8 mouse cellular contexts compared by ENCODE assay signal in genomic region chr4:126057207-126058133, GRCm38 (mm10). TPM values are rescaled to one million over a fixed set of nuclear protein-coding genes. Genes with fewer than 3 reads are reported as not detected.
A peak's percentile ranks its signal among the peaks of the same experiment; 100 is the strongest.
DNase-seq lines count a peak whose midpoint lies in the region; ATAC-seq and TF ChIP-seq lines count a peak whose summit lies in the region.

No protein-coding gene starts in this region.

- H3K27me3 ChIP-seq in heart, embryonic 10.5 days (ENCODE audit: insufficient read depth, poor library complexity, severe bottlenecking), result no peaks in the 10 kb centered on the region
- no peaks in the 10 kb centered on the region for H3K27me3 ChIP-seq in MEL (ENCODE audit: control insufficient read depth in 1 of 2, insufficient read depth in 2 of 2, low read length in 2 of 2)
- no peaks in the 10 kb centered on the region for H3K27me3 ChIP-seq in forebrain, postnatal 0 days (ENCODE audit: insufficient read depth, low read length)

- H3K79me2 ChIP-seq in MEL (ENCODE audit: control insufficient read depth, insufficient read depth, low read length, poor library complexity) (no peaks in the 10 kb centered on the region; the same call in 1 of the 2 replicates), macrophage (ENCODE audit: inconsistent target) (no peaks in the 10 kb centered on the region)

- H3K9ac ChIP-seq in MEL (ENCODE audit: control insufficient read depth, low read depth, low read length, poor library complexity, severe bottlenecking), result peak overlapping the region; percentile 71
- peak overlapping the region; percentile 73; the same call in 1 of the 2 replicates for H3K9ac ChIP-seq in forebrain, postnatal 0 days

- ATAC-seq in forebrain, postnatal 0 days, result 0 out of 2 replicates have a peak, but pooled peaks have one; percentile 0

- DNase-seq in heart, embryonic 10.5 days (ENCODE audit: low spot score), result no peak
- no peak for DNase-seq in heart, adult 18-20 months
- DNase-seq in MEL (ENCODE audit: low read depth, low spot score), result peak; percentile 48
- DNase-seq in forebrain, postnatal 0 days, result no peak
- DNase-seq in right cerebral cortex, postnatal 25 days, result no peak
- DNase-seq in layer of hippocampus, adult 9-10 months (ENCODE audit: low spot score), result no peak
- DNase-seq in retina, postnatal 1 day, result no peak

- TF ChIP-seq RAD21 in MEL (IDR thresholded peaks at IDR 0.05; ENCODE audit: low read depth, low read length), result no peak

- peaks cover 42% of the 10 kb centered on the region for H3K36me3 ChIP-seq in heart, embryonic 10.5 days
- H3K36me3 ChIP-seq in MEL (ENCODE audit: control insufficient read depth in 1 of 2, insufficient read depth in 2 of 2, low read length in 2 of 2), result no peaks in the 10 kb centered on the region; a peak in 2 of 4 replicates
- H3K36me3 ChIP-seq in forebrain, postnatal 0 days (ENCODE audit: insufficient read depth), result peaks cover 35% of the 10 kb centered on the region
- H3K36me3 ChIP-seq in macrophage (ENCODE audit: inconsistent target), result peaks cover 20% of the 10 kb centered on the region

- H3K9me3 ChIP-seq in heart, embryonic 10.5 days, result no peaks in the 10 kb centered on the region
- no peaks in the 10 kb centered on the region for H3K9me3 ChIP-seq in MEL (replicated peaks; ENCODE audit: insufficient read depth, low read length)
- H3K9me3 ChIP-seq in forebrain, postnatal 0 days (ENCODE audit: low read length), result no peaks in the 10 kb centered on the region

- H3K27ac ChIP-seq in heart, embryonic 10.5 days, result peak overlapping the region; percentile 85
- H3K27ac ChIP-seq in MEL (ENCODE audit: control insufficient read depth, low read depth, low read length) (peak overlapping the region; percentile 33), macrophage (peak overlapping the region; percentile 30)
- no peak overlapping the region for H3K27ac ChIP-seq in forebrain, postnatal 0 days (ENCODE audit: low read depth, low read length)

- TF ChIP-seq EP300 in MEL (IDR thresholded peaks at IDR 0.05; ENCODE audit: low read depth in 1 of 2, low read length in 2 of 2), result no peak

- 12% methylated on average over 19 of the region's 19 CpGs for whole genome bisulfite sequencing in heart, embryonic 10.5 days
- WGBS in forebrain, postnatal 0 days, result 16% methylated on average over 19 of the region's 19 CpGs
- 13% methylated on average over 19 of the region's 19 CpGs for WGBS in macrophage (ENCODE audit: missing documents)

- peak overlapping the region; percentile 79 for H3K4me3 ChIP-seq in heart, embryonic 10.5 days
- peak overlapping the region; percentile 76 to 82 for H3K4me3 ChIP-seq in MEL (ENCODE audit: control insufficient read depth in 1 of 2, insufficient read depth in 1 of 2, low read depth in 2 of 2, low read length in 2 of 2)
- peak overlapping the region; percentile 59 for H3K4me3 ChIP-seq in forebrain, postnatal 0 days (ENCODE audit: low read depth, low read length)
- peak overlapping the region; percentile 74 for H3K4me3 ChIP-seq in macrophage (ENCODE audit: inconsistent target)

- H3K4me1 ChIP-seq in heart, embryonic 10.5 days, result peaks cover 15% of the 10 kb centered on the region
- H3K4me1 ChIP-seq in MEL (ENCODE audit: control insufficient read depth in 1 of 2, insufficient read depth in 2 of 2, low read length in 2 of 2), result peaks cover 0 to 7% of the 10 kb centered on the region in 2 experiments; a peak in 3 of 4 replicates
- peaks cover 11% of the 10 kb centered on the region; the same call in 1 of the 2 replicates for H3K4me1 ChIP-seq in forebrain, postnatal 0 days (ENCODE audit: insufficient read depth)

- peak overlapping the region; percentile 79 for H3K4me2 ChIP-seq in forebrain, postnatal 0 days (ENCODE audit: low read depth)

- no peak; a peak in 1 of 6 replicates for TF ChIP-seq CTCF in MEL (IDR thresholded peaks at IDR 0.05 in 2 of 3, conservative IDR thresholded peaks at IDR 0.05 in 1 of 3; ENCODE audit: control insufficient read depth in 1 of 3, insufficient read depth in 1 of 3, low read depth in 2 of 3, low read length in 3 of 3, poor library complexity in 1 of 3, severe bottlenecking in 1 of 3)
- TF ChIP-seq CTCF in forebrain, postnatal 0 days (IDR thresholded peaks at IDR 0.05; ENCODE audit: low read depth), result no peak

- no peak for TF ChIP-seq POLR2A in MEL (IDR thresholded peaks at IDR 0.05; ENCODE audit: control insufficient read depth in 1 of 2, insufficient read depth in 1 of 2, low read depth in 1 of 2, low read length in 2 of 2, poor library complexity in 1 of 2)

TF ChIP-seq in MEL, 35 proteins besides CTCF, POLR2A, EP300 and RAD21 (continues in another document):
- no peak for TF ChIP-seq UBTF (IDR thresholded peaks at IDR 0.05; ENCODE audit: borderline replicate concordance, insufficient read depth, low read depth, low read length)

RNA-seq across cellular contexts. Expression of gene Oscp1, which starts 0.9 kb away (rescaled TPM):
- 8.2 and 9.1 TPM in 2 replicates for polyA plus RNA-seq in heart, embryonic 10.5 days (2016; fragmentation: Nextera tagmentation; extraction: Ambion mirVana)
- total RNA-seq in heart, adult 18-20 months (2021), result 1 to 10 TPM; 2.3 to 2.4 TPM
- total RNA-seq in MEL (2012; rRNA removed), result 4.2 and 5.7 TPM in 2 replicates
- polyA plus RNA-seq in MEL (2012; ENCODE audit: insufficient read depth in 1 of 2, insufficient read length in 2 of 2, low read depth in 1 of 2, low replicate concordance in 2 of 2, missing spikeins in 1 of 2) (1 to 10 TPM in 1 of 2 experiments, not detected in 1; 7.6 TPM), macrophage (2018) (1.3 to 1.4 TPM (median 1.4 TPM) in 3 replicates)
- 30.8 and 32.8 TPM in 2 replicates for total RNA-seq in forebrain, postnatal 0 days (2014; rRNA removed)
- 37.4 and 43.7 TPM in 2 replicates for polyA plus RNA-seq in forebrain, postnatal 0 days (2015; fragmentation: Nextera tagmentation; extraction: Ambion mirVana)
- 1 to 10 TPM in 19 of 26 experiments, under 1 TPM in 1, not detected in 6; 0.44 to 6.3 (median 2.6) TPM for total RNA-seq in macrophage (2018; cell fraction: chromatin; rRNA removed)
- 1 to 10 TPM; 1.0 to 3.2 (median 2.4) TPM for total RNA-seq in macrophage (2018; cell fraction: cytosol; rRNA removed)
- 1 to 10 TPM in 16 of 26 experiments, under 1 TPM in 6, not detected in 4; 0.23 to 3.4 (median 1.7) TPM for total RNA-seq in macrophage (2018; cell fraction: nucleus; rRNA removed)

RNA-seq across cellular contexts. Expression of gene Mrps15, which starts 10.7 kb away (rescaled TPM):
- 142 and 157 TPM in 2 replicates for polyA plus RNA-seq in heart, embryonic 10.5 days (2016; fragmentation: Nextera tagmentation; extraction: Ambion mirVana)
- total RNA-seq in heart, adult 18-20 months (2021), result 10 to 100 TPM; 78.7 to 80.8 TPM
- total RNA-seq in MEL (2012; rRNA removed), result 91.5 and 92.9 TPM in 2 replicates
- polyA plus RNA-seq in MEL (2012; ENCODE audit: insufficient read depth in 1 of 2, insufficient read length in 2 of 2, low read depth in 1 of 2, low replicate concordance in 2 of 2, missing spikeins in 1 of 2), result 100 to 1,000 TPM in 1 of 2 experiments, not detected in 1; 157 TPM
- 52.1 and 58.2 TPM in 2 replicates for total RNA-seq in forebrain, postnatal 0 days (2014; rRNA removed)
- polyA plus RNA-seq in forebrain, postnatal 0 days (2015; fragmentation: Nextera tagmentation; extraction: Ambion mirVana), result 116 and 120 TPM in 2 replicates
- total RNA-seq in macrophage (2018; cell fraction: chromatin; rRNA removed), result 10 to 100 TPM; 12.9 to 88.3 (median 46.2) TPM
- 100 to 1,000 TPM in 1 of 26 experiments, 10 to 100 TPM in 25; 50.7 to 107 (median 72.5) TPM for total RNA-seq in macrophage (2018; cell fraction: cytosol; rRNA removed)
- total RNA-seq in macrophage (2018; cell fraction: nucleus; rRNA removed), result 10 to 100 TPM; 14.7 to 86.0 (median 31.9) TPM
- polyA plus RNA-seq in macrophage (2018), result 75.9 to 175 TPM (median 85.2 TPM) in 3 replicates

RNA-seq across cellular contexts. Expression of gene Csf3r, which starts 33.1 kb away (rescaled TPM):
- 0.30 and 0.53 TPM in 2 replicates for polyA plus RNA-seq in heart, embryonic 10.5 days (2016; fragmentation: Nextera tagmentation; extraction: Ambion mirVana)
- total RNA-seq in heart, adult 18-20 months (2021), result under 1 TPM; 0.62 TPM
- total RNA-seq in MEL (2012; rRNA removed), result not detected in 2 replicates
- polyA plus RNA-seq in MEL (2012; ENCODE audit: insufficient read depth in 1 of 2, insufficient read length in 2 of 2, low read depth in 1 of 2, low replicate concordance in 2 of 2, missing spikeins in 1 of 2), result under 1 TPM in 1 of 2 experiments, not detected in 1; 0.06 TPM
- total RNA-seq in forebrain, postnatal 0 days (2014; rRNA removed), result 0.43 and 1.3 TPM in 2 replicates
- 0.38 and 0.77 TPM in 2 replicates for polyA plus RNA-seq in forebrain, postnatal 0 days (2015; fragmentation: Nextera tagmentation; extraction: Ambion mirVana)
- 100 to 1,000 TPM; 106 to 429 (median 243) TPM for total RNA-seq in macrophage (2018; cell fraction: chromatin; rRNA removed)
- total RNA-seq in macrophage (2018; cell fraction: cytosol; rRNA removed), result 100 to 1,000 TPM in 8 of 26 experiments, 10 to 100 TPM in 18; 48.2 to 131 (median 75.5) TPM
- 100 to 1,000 TPM in 25 of 26 experiments, 10 to 100 TPM in 1; 77.3 to 393 (median 287) TPM for total RNA-seq in macrophage (2018; cell fraction: nucleus; rRNA removed)
- 16.5 to 106 TPM (median 61.5 TPM) in 3 replicates for polyA plus RNA-seq in macrophage (2018)

RNA-seq across cellular contexts. Expression of gene Lsm10, which starts 39.0 kb away (rescaled TPM):
- polyA plus RNA-seq in heart, embryonic 10.5 days (2016; fragmentation: Nextera tagmentation; extraction: Ambion mirVana), result 47.5 and 47.7 TPM in 2 replicates
- 10 to 100 TPM; 13.3 to 15.3 TPM for total RNA-seq in heart, adult 18-20 months (2021)
- 33.9 and 35.0 TPM in 2 replicates for total RNA-seq in MEL (2012; rRNA removed)
- polyA plus RNA-seq in MEL (2012; ENCODE audit: insufficient read depth in 1 of 2, insufficient read length in 2 of 2, low read depth in 1 of 2, low replicate concordance in 2 of 2, missing spikeins in 1 of 2), result 10 to 100 TPM in 1 of 2 experiments, not detected in 1; 49.6 TPM
- total RNA-seq in forebrain, postnatal 0 days (2014; rRNA removed), result 36.1 and 37.1 TPM in 2 replicates
- 54.5 and 59.5 TPM in 2 replicates for polyA plus RNA-seq in forebrain, postnatal 0 days (2015; fragmentation: Nextera tagmentation; extraction: Ambion mirVana)
- 10 to 100 TPM in 18 of 26 experiments, 1 to 10 TPM in 8; 5.1 to 20.2 (median 12.4) TPM for total RNA-seq in macrophage (2018; cell fraction: chromatin; rRNA removed)
- 10 to 100 TPM; 38.7 to 55.8 (median 46.8) TPM for total RNA-seq in macrophage (2018; cell fraction: cytosol; rRNA removed)
- total RNA-seq in macrophage (2018; cell fraction: nucleus; rRNA removed), result 10 to 100 TPM; 13.9 to 38.0 (median 27.4) TPM
- 32.0 to 47.2 TPM (median 38.4 TPM) in 3 replicates for polyA plus RNA-seq in macrophage (2018)

RNA-seq across cellular contexts. Expression of gene Stk40, which starts 46.3 kb away (rescaled TPM):
- polyA plus RNA-seq in heart, embryonic 10.5 days (2016; fragmentation: Nextera tagmentation; extraction: Ambion mirVana), result 37.7 and 39.0 TPM in 2 replicates
- total RNA-seq in heart, adult 18-20 months (2021), result 10 to 100 TPM; 41.4 to 52.6 TPM
- 16.8 and 30.4 TPM in 2 replicates for total RNA-seq in MEL (2012; rRNA removed)
- 100 to 1,000 TPM in 1 of 2 experiments, 10 to 100 TPM in 1; 79.4 to 270 TPM for polyA plus RNA-seq in MEL (2012; ENCODE audit: insufficient read depth in 1 of 2, insufficient read length in 2 of 2, low read depth in 1 of 2, low replicate concordance in 2 of 2, missing spikeins in 1 of 2)
- total RNA-seq in forebrain, postnatal 0 days (2014; rRNA removed), result 11.7 and 19.6 TPM in 2 replicates
- 13.3 and 14.9 TPM in 2 replicates for polyA plus RNA-seq in forebrain, postnatal 0 days (2015; fragmentation: Nextera tagmentation; extraction: Ambion mirVana)
- total RNA-seq in macrophage (2018; cell fraction: chromatin; rRNA removed), result 100 to 1,000 TPM in 16 of 26 experiments, 10 to 100 TPM in 10; 28.6 to 423 (median 113) TPM
- 100 to 1,000 TPM in 6 of 26 experiments, 10 to 100 TPM in 20; 25.5 to 234 (median 49.3) TPM for total RNA-seq in macrophage (2018; cell fraction: cytosol; rRNA removed)
- 100 to 1,000 TPM in 14 of 26 experiments, 10 to 100 TPM in 12; 30.0 to 320 (median 112) TPM for total RNA-seq in macrophage (2018; cell fraction: nucleus; rRNA removed)
- polyA plus RNA-seq in macrophage (2018), result 16.8 to 26.2 TPM (median 19.5 TPM) in 3 replicates
